Mouse (Mus musculus) hindbrain, postnatal 0 days (tissue): ENCODE results near the gene Agbl3. TPM values are rescaled to one million over a fixed set of nuclear protein-coding genes. Genes with fewer than 3 reads are reported as not detected.

Experiments
- ATAC-seq: fragments of 200-750 bp; cut with Nextera tagmentation; 2 replicates; pipeline ENCODE4 v1.8.0; 2017; ENCODE audit warnings: mild to moderate bottlenecking, moderate TSS enrichment, moderate library complexity
- DNase-seq: peaks from one replicate; pipeline ENCODE4 v3.0.0-alpha.2; 2015; ENCODE audit warnings: low spot score
- H3K27ac ChIP-seq: fragments of 300-500 bp; sonication (generic); 2 replicates; pipeline ENCODE4 v1.5.1; 2014; ENCODE audit warnings: mild to moderate bottlenecking
- H3K27me3 ChIP-seq: fragments of 300-500 bp; sonication (generic); 2 replicates; pipeline ENCODE4 v1.6.1; 2014; ENCODE audit warnings: low read length, mixed read lengths; ENCODE audit not compliant: insufficient read depth
- H3K36me3 ChIP-seq: fragments of 300-500 bp; sonication (generic); 2 replicates; pipeline ENCODE4 v1.6.1; 2014; ENCODE audit warnings: low read length, mixed read lengths; ENCODE audit not compliant: insufficient read depth
- H3K4me1 ChIP-seq: fragments of 300-500 bp; sonication (generic); 2 replicates; pipeline ENCODE4 v1.6.1; 2014; ENCODE audit warnings: antibody characterized with exemption, low read length, mixed read lengths; ENCODE audit not compliant: insufficient read depth
- H3K4me2 ChIP-seq: fragments of 300-500 bp; sonication (generic); 2 replicates; pipeline ENCODE4 v1.6.1; 2014; ENCODE audit warnings: low read depth, mild to moderate bottlenecking, low read length, moderate library complexity, mixed read lengths
- H3K4me3 ChIP-seq: fragments of 300-500 bp; sonication (generic); 2 replicates; pipeline ENCODE4 v1.5.1; 2014; ENCODE audit warnings: low read length
- H3K9ac ChIP-seq: fragments of 300-500 bp; sonication (generic); replicated peaks from 2 replicates; pipeline ENCODE4 v1.6.1; 2014; ENCODE audit warnings: mild to moderate bottlenecking, low read length, moderate library complexity, mixed read lengths
- H3K9me3 ChIP-seq: fragments of 300-500 bp; sonication (generic); 2 replicates; pipeline ENCODE4 v1.6.1; 2016; ENCODE audit warnings: low read length, mixed read lengths
- CTCF ChIP-seq: IDR thresholded peaks from 2 replicates; pipeline ENCODE4 v1.5.1; 2016; ENCODE audit warnings: antibody characterized with exemption, control low read depth, low read depth
- WGBS: fragments of 180-500 bp; shearing (Covaris S2); extraction: QIAGEN DNeasy Blood & Tissue Kit; methylation state at CpG from one replicate; pipeline ENCODE4 v1.1.7; 2014; 5-methylcytosine and 5-hydroxymethylcytosine counted together
- polyA plus RNA-seq: library from polyadenylated mRNA; unstranded; fragments of >200 nt; fragmentation: Nextera tagmentation; extraction: Ambion mirVana; gene quantifications from 2 replicates; pipeline ENCODE4 v1.2.1, GENCODE M21; 2015
- total RNA-seq: library from RNA; depleted of rRNA; stranded (reverse); fragments of >200 nt; gene quantifications from 2 replicates; pipeline ENCODE4 v1.2.3, GENCODE M21; 2014

Gene Agbl3
- total and polyA plus RNA-seq, 2 experiments from 2014 or later: 13.2 to 21.5 TPM

GRCm38 (mm10) chr6:34747846-34748245 is 32.4 kb upstream of the Agbl3 start:
- Histone ChIP-seq H3K4me1 (no peaks in the 10 kb centered on the region), H3K27ac (no peak overlapping the region), H3K9me3 (no peaks in the 10 kb centered on the region), H3K9ac (no peak overlapping the region), H3K4me3 (no peak overlapping the region), H3K36me3 (no peaks in the 10 kb centered on the region), H3K4me2 (no peak overlapping the region), H3K27me3 (no peaks in the 10 kb centered on the region)
- WGBS: 69% methylated on average over 6 of the region's 6 CpGs
- DNase-seq (no peak), ATAC-seq (no peak)
- TF ChIP-seq CTCF: no peak

- ATAC-seq (no peak), DNase-seq (no peak)
- Histone ChIP-seq H3K27me3 (no peaks in the 10 kb centered on the region), H3K4me1 (no peaks in the 10 kb centered on the region), H3K4me2 (no peak overlapping the region), H3K9ac (no peak overlapping the region), H3K36me3 (no peaks in the 10 kb centered on the region), H3K27ac (no peak overlapping the region), H3K9me3 (no peaks in the 10 kb centered on the region), H3K4me3 (no peak overlapping the region)
- no peak for TF ChIP-seq CTCF
- 91% methylated on average over 11 of the region's 11 CpGs for WGBS
Measured at GRCm38 (mm10) chr6:34748566-34748965, 31.7 kb upstream of the Agbl3 start.

GRCm38 (mm10) chr6:34749526-34749925 is 30.7 kb upstream of the Agbl3 start:
- H3K9me3 ChIP-seq: no peaks in the 10 kb centered on the region
- H3K27me3 ChIP-seq: no peaks in the 10 kb centered on the region
- no peak overlapping the region for H3K4me2 ChIP-seq
- no peak overlapping the region for H3K4me3 ChIP-seq
- TF ChIP-seq CTCF: no peak
- ATAC-seq: no peak
- 85% methylated on average over 6 of the region's 6 CpGs for WGBS
- no peaks in the 10 kb centered on the region for H3K4me1 ChIP-seq
- H3K9ac ChIP-seq: no peak overlapping the region
- no peak for DNase-seq
- H3K27ac ChIP-seq: no peak overlapping the region
- H3K36me3 ChIP-seq: no peaks in the 10 kb centered on the region

- no peaks in the 10 kb centered on the region for H3K4me1 ChIP-seq
- no peaks in the 10 kb centered on the region for H3K27me3 ChIP-seq
- no peak overlapping the region for H3K4me2 ChIP-seq
- no peaks in the 10 kb centered on the region for H3K9me3 ChIP-seq
- DNase-seq (no peak), ATAC-seq (no peak)
- no peak overlapping the region for H3K9ac ChIP-seq
- no peak for TF ChIP-seq CTCF
- WGBS: 78% methylated on average over 7 of the region's 7 CpGs
- H3K36me3 ChIP-seq: no peaks in the 10 kb centered on the region
- no peak overlapping the region for H3K27ac ChIP-seq
- no peak overlapping the region for H3K4me3 ChIP-seq
Measured at GRCm38 (mm10) chr6:34750487-34751120, 29.6 kb upstream of the Agbl3 start.

- TF ChIP-seq CTCF: no peak
- ATAC-seq: no peak
Measured at GRCm38 (mm10) chr6:34751625-34752024, 28.6 kb upstream of the Agbl3 start.

GRCm38 (mm10) chr6:34754448-34754847 is 25.8 kb upstream of the Agbl3 start:
- TF ChIP-seq CTCF: peak; percentile 88
- Histone ChIP-seq H3K36me3 (peaks cover 9% of the 10 kb centered on the region; the same call in 1 of the 2 replicates), H3K27me3 (no peaks in the 10 kb centered on the region), H3K4me2 (no peak overlapping the region), H3K27ac (no peak overlapping the region), H3K4me3 (no peak overlapping the region), H3K4me1 (no peaks in the 10 kb centered on the region), H3K9ac (no peak overlapping the region), H3K9me3 (no peaks in the 10 kb centered on the region)
- 27% methylated on average over 5 of the region's 5 CpGs for WGBS
- DNase-seq: peak; percentile 90
- peak; percentile 70 for ATAC-seq

More at GRCm38 (mm10) chr6:34751625-34752024, 28.6 kb upstream of the Agbl3 start:
- Histone ChIP-seq H3K9me3 (no peaks in the 10 kb centered on the region), H3K36me3 (no peaks in the 10 kb centered on the region), H3K27ac (no peak overlapping the region), H3K4me2 (no peak overlapping the region), H3K27me3 (no peaks in the 10 kb centered on the region), H3K4me1 (no peaks in the 10 kb centered on the region), H3K9ac (no peak overlapping the region), H3K4me3 (no peak overlapping the region)
- no peak for DNase-seq

GRCm38 (mm10) chr6:34758340-34758739 is 21.9 kb upstream of the Agbl3 start:
- Histone ChIP-seq H3K4me2 (no peak overlapping the region), H3K27ac (no peak overlapping the region), H3K36me3 (peaks cover 23% of the 10 kb centered on the region), H3K9me3 (no peaks in the 10 kb centered on the region), H3K4me1 (no peaks in the 10 kb centered on the region), H3K4me3 (no peak overlapping the region), H3K27me3 (no peaks in the 10 kb centered on the region), H3K9ac (no peak overlapping the region)
- TF ChIP-seq CTCF: no peak
- no peak for ATAC-seq
- no peak for DNase-seq
- WGBS: 86% methylated on average over 2 of the region's 2 CpGs
